ENCODE assay signal across 8 mouse cellular contexts in genomic region chr17:35051156-35052086, GRCm38 (mm10). TPM values are rescaled to one million over a fixed set of nuclear protein-coding genes. Genes with fewer than 3 reads are reported as not detected.
A peak's percentile ranks its signal among the peaks of the same experiment; 100 is the strongest.
DNase-seq lines count a peak whose midpoint lies in the region; ATAC-seq and TF ChIP-seq lines count a peak whose summit lies in the region.

No protein-coding gene starts in this region.

- TF ChIP-seq CTCF in spleen, adult 2 months (IDR thresholded peaks at IDR 0.05; ENCODE audit: extremely low read depth, insufficient read depth, insufficient read length, insufficient replicate concordance) = no peak

- H3K9me3 ChIP-seq in embryonic facial prominence, embryonic 14.5 days (ENCODE audit: control insufficient read depth, low read length) = no peaks in the 10 kb centered on the region
- no peaks in the 10 kb centered on the region for H3K9me3 ChIP-seq in heart, embryonic 14.5 days (ENCODE audit: control insufficient read depth, low read length)
- H3K9me3 ChIP-seq in megakaryocyte, embryonic 14.5 days = no peaks in the 10 kb centered on the region

- peak overlapping the region; percentile 61 for H3K4me3 ChIP-seq in embryonic facial prominence, embryonic 14.5 days (ENCODE audit: low read depth, low read length)
- peak overlapping the region; percentile 55 to 63 for H3K4me3 ChIP-seq in heart, embryonic 14.5 days (ENCODE audit: control insufficient read depth in 1 of 2, insufficient read depth in 1 of 2, low read depth in 1 of 2, low read length in 2 of 2)
- peak overlapping the region; percentile 97 for H3K4me3 ChIP-seq in megakaryocyte, embryonic 14.5 days (replicated peaks)
- H3K4me3 ChIP-seq in spleen, adult 2 months (ENCODE audit: extremely low read depth, insufficient read depth, insufficient read length) = peak overlapping the region; percentile 74

- H3K36me3 ChIP-seq in embryonic facial prominence, embryonic 14.5 days (ENCODE audit: control insufficient read depth, insufficient read depth, low read length) = peaks cover 42% of the 10 kb centered on the region
- peaks cover 43% of the 10 kb centered on the region for H3K36me3 ChIP-seq in heart, embryonic 14.5 days (ENCODE audit: control insufficient read depth, insufficient read depth, low read length)
- peaks cover 49% of the 10 kb centered on the region for H3K36me3 ChIP-seq in megakaryocyte, embryonic 14.5 days (replicated peaks; ENCODE audit: low read length)
- peaks cover 29% of the 10 kb centered on the region for H3K36me3 ChIP-seq in spleen, adult 2 months (ENCODE audit: control insufficient read depth, insufficient read depth, low read length)

- H3K4me2 ChIP-seq in embryonic facial prominence, embryonic 14.5 days (ENCODE audit: low read depth, low read length) = peak overlapping the region; percentile 83
- peak overlapping the region; percentile 75 for H3K4me2 ChIP-seq in heart, embryonic 14.5 days (ENCODE audit: low read length)

- TF ChIP-seq POLR2A in spleen, adult 2 months (IDR thresholded peaks at IDR 0.05; ENCODE audit: low read depth, low read length) = peak; percentile 95

- no peaks in the 10 kb centered on the region for H3K27me3 ChIP-seq in embryonic facial prominence, embryonic 14.5 days (replicated peaks; ENCODE audit: control insufficient read depth, insufficient read depth, low read length)
- H3K27me3 ChIP-seq in heart, embryonic 14.5 days (ENCODE audit: control insufficient read depth, insufficient read depth, low read length) = no peaks in the 10 kb centered on the region
- no peaks in the 10 kb centered on the region for H3K27me3 ChIP-seq in megakaryocyte, embryonic 14.5 days (replicated peaks)
- no peaks in the 10 kb centered on the region for H3K27me3 ChIP-seq in spleen, adult 2 months (ENCODE audit: control insufficient read depth, insufficient read depth, low read length)

- H3K9ac ChIP-seq in embryonic facial prominence, embryonic 14.5 days (ENCODE audit: low read depth, low read length) = peak overlapping the region; percentile 84
- H3K9ac ChIP-seq in heart, embryonic 14.5 days (ENCODE audit: low read length) = peak overlapping the region; percentile 94

- peak; percentile 45 for ATAC-seq in embryonic facial prominence, embryonic 14.5 days (ENCODE audit: low read depth)
- peak; percentile 78 for ATAC-seq in heart, embryonic 14.5 days (ENCODE audit: insufficient number of reproducible peaks, insufficient read depth, low FRiP score, low read depth)

- DNase-seq in CD8-positive naive resting alpha-beta T cell, adult 2 months (ENCODE audit: low read depth in 2 of 2, low spot score in 2 of 2) = peak; percentile 58 to 69
- peak; percentile 78 for DNase-seq in adrenal gland, postnatal 10 days
- peak; percentile 92 for DNase-seq in embryonic facial prominence, embryonic 14.5 days (ENCODE audit: low spot score)
- peak; percentile 86 for DNase-seq in kidney, postnatal 10 days
- peak; percentile 74 to 82 for DNase-seq in spleen, adult 2 months (ENCODE audit: low read depth in 1 of 2, low spot score in 2 of 2)
- DNase-seq in frontal cortex, postnatal 36 days (ENCODE audit: low spot score in 2 of 2) = no peak

- H3K27ac ChIP-seq in embryonic facial prominence, embryonic 14.5 days (replicated peaks; ENCODE audit: low read depth, low read length) = peak overlapping the region; percentile 96
- peak overlapping the region; percentile 99 for H3K27ac ChIP-seq in heart, embryonic 14.5 days (replicated peaks in 1 of 2; ENCODE audit: control insufficient read depth in 1 of 2, insufficient read depth in 1 of 2, low read depth in 2 of 2, low read length in 2 of 2)
- H3K27ac ChIP-seq in spleen, adult 2 months (ENCODE audit: insufficient read depth, low read length) = peak overlapping the region; percentile 98

- WGBS in embryonic facial prominence, embryonic 14.5 days = under 1% methylated on average over 21 of the region's 21 CpGs
- WGBS in heart, embryonic 14.5 days = under 1% methylated on average over 21 of the region's 21 CpGs
- under 1% methylated on average over 21 of the region's 21 CpGs for WGBS in spleen, adult 2 months

- peaks cover 36% of the 10 kb centered on the region for H3K4me1 ChIP-seq in embryonic facial prominence, embryonic 14.5 days (ENCODE audit: control insufficient read depth, insufficient read depth, low read length)
- peaks cover 23 to 38% of the 10 kb centered on the region in 2 experiments for H3K4me1 ChIP-seq in heart, embryonic 14.5 days (ENCODE audit: control insufficient read depth in 2 of 2, insufficient read depth in 2 of 2, low read length in 2 of 2)
- H3K4me1 ChIP-seq in megakaryocyte, embryonic 14.5 days = peaks cover 71% of the 10 kb centered on the region
- peaks cover 26% of the 10 kb centered on the region for H3K4me1 ChIP-seq in spleen, adult 2 months (ENCODE audit: control insufficient read depth, insufficient read depth, insufficient read length)

RNA-seq across cellular contexts. Expression of gene Clic1, which starts 1.7 kb away (rescaled TPM):
- 100 to 1,000 TPM in 1 of 2 experiments, 10 to 100 TPM in 1; 95.6 to 105 TPM for total RNA-seq in adrenal gland, postnatal 10 days (2021)
- polyA plus RNA-seq in embryonic facial prominence, embryonic 14.5 days (2014; fragmentation: Nextera tagmentation; extraction: Ambion mirVana) = 90.9 and 96.9 TPM in 2 replicates
- polyA plus RNA-seq in heart, embryonic 14.5 days (2014; fragmentation: Nextera tagmentation; extraction: Ambion mirVana) = 108 TPM in 2 replicates
- polyA plus RNA-seq in megakaryocyte, embryonic 14.5 days (2012; ENCODE audit: insufficient read depth, low replicate concordance) = 244 and 373 TPM in 2 replicates
- 123 and 134 TPM in 2 replicates for polyA plus RNA-seq in spleen, adult 2 months (2012; rRNA removed)

RNA-seq across cellular contexts. Expression of gene Msh5, which starts 4.9 kb away (rescaled TPM):
- 1 to 10 TPM; 2.3 to 5.0 TPM for total RNA-seq in adrenal gland, postnatal 10 days (2021)
- polyA plus RNA-seq in embryonic facial prominence, embryonic 14.5 days (2014; fragmentation: Nextera tagmentation; extraction: Ambion mirVana) = 2.5 and 3.4 TPM in 2 replicates
- polyA plus RNA-seq in heart, embryonic 14.5 days (2014; fragmentation: Nextera tagmentation; extraction: Ambion mirVana) = 2.6 and 3.5 TPM in 2 replicates
- 10.5 and 10.9 TPM in 2 replicates for polyA plus RNA-seq in megakaryocyte, embryonic 14.5 days (2012; ENCODE audit: insufficient read depth, low replicate concordance)
- 8.6 and 9.5 TPM in 2 replicates for polyA plus RNA-seq in spleen, adult 2 months (2012; rRNA removed)

RNA-seq across cellular contexts. Expression of gene Ddah2, which starts 7.4 kb away (rescaled TPM):
- total RNA-seq in adrenal gland, postnatal 10 days (2021) = 10 to 100 TPM; 35.2 to 51.7 TPM
- 291 and 341 TPM in 2 replicates for polyA plus RNA-seq in embryonic facial prominence, embryonic 14.5 days (2014; fragmentation: Nextera tagmentation; extraction: Ambion mirVana)
- polyA plus RNA-seq in heart, embryonic 14.5 days (2014; fragmentation: Nextera tagmentation; extraction: Ambion mirVana) = 186 and 222 TPM in 2 replicates
- polyA plus RNA-seq in megakaryocyte, embryonic 14.5 days (2012; ENCODE audit: insufficient read depth, low replicate concordance) = 30.5 and 36.5 TPM in 2 replicates
- 18.4 and 18.9 TPM in 2 replicates for polyA plus RNA-seq in spleen, adult 2 months (2012; rRNA removed)

RNA-seq across cellular contexts. Expression of gene Ly6g6c, which starts 13.8 kb away (rescaled TPM):
- not detected for total RNA-seq in adrenal gland, postnatal 10 days (2021)
- polyA plus RNA-seq in embryonic facial prominence, embryonic 14.5 days (2014; fragmentation: Nextera tagmentation; extraction: Ambion mirVana) = 9.5 and 21.2 TPM in 2 replicates
- polyA plus RNA-seq in heart, embryonic 14.5 days (2014; fragmentation: Nextera tagmentation; extraction: Ambion mirVana) = not detected in 2 replicates
- 14.8 and 15.5 TPM in 2 replicates for polyA plus RNA-seq in megakaryocyte, embryonic 14.5 days (2012; ENCODE audit: insufficient read depth, low replicate concordance)
- 0.47 and 0.59 TPM in 2 replicates for polyA plus RNA-seq in spleen, adult 2 months (2012; rRNA removed)

RNA-seq across cellular contexts. Expression of gene Mpig6b, which starts 14.6 kb away (rescaled TPM):
- under 1 TPM; 0.24 to 0.30 TPM for total RNA-seq in adrenal gland, postnatal 10 days (2021)
- polyA plus RNA-seq in embryonic facial prominence, embryonic 14.5 days (2014; fragmentation: Nextera tagmentation; extraction: Ambion mirVana) = 0.55 and 0.96 TPM in 2 replicates
- polyA plus RNA-seq in heart, embryonic 14.5 days (2014; fragmentation: Nextera tagmentation; extraction: Ambion mirVana) = 0.54 and 0.73 TPM in 2 replicates
- 53.5 and 66.3 TPM in 2 replicates for polyA plus RNA-seq in megakaryocyte, embryonic 14.5 days (2012; ENCODE audit: insufficient read depth, low replicate concordance)
- polyA plus RNA-seq in spleen, adult 2 months (2012; rRNA removed) = 4.8 and 5.6 TPM in 2 replicates

Comparison
In these comparisons a context has a peak if more than half of its experiments do, and no peak if none do; other contexts are left out.
1. DNase-seq: peak in CD8-positive naive resting alpha-beta T cell, adult 2 months (2 of 2), adrenal gland, postnatal 10 days (single experiment), embryonic facial prominence, embryonic 14.5 days (single experiment), kidney, postnatal 10 days (single experiment) and spleen, adult 2 months (2 of 2); none in frontal cortex, postnatal 36 days (0 of 2).
2. Peak in every context shown above with its lines, with median percentiles within 50 percentile points of each other: H3K27ac ChIP-seq and H3K4me3 ChIP-seq.